Mouse (Mus musculus) lung, adult 2 months (tissue): ENCODE data around the gene Slc2a12. TPM values are rescaled to one million over a fixed set of nuclear protein-coding genes. Genes with fewer than 3 reads are reported as not detected.

Experiments used
- DNase-seq: peaks from one replicate; pipeline ENCODE4 v3.0.0; 2022
- H3K4me1 ChIP-seq: fragments of 200-500 bp; 2 replicates; pipeline ENCODE4 v1.6.1; 2011; ENCODE audit warnings: low read length; ENCODE audit not compliant: control insufficient read depth, insufficient read depth
- H3K4me3 ChIP-seq: fragments of 200-500 bp; replicated peaks from 2 replicates; pipeline ENCODE3; 2011; ENCODE audit warnings: low read depth, mild to moderate bottlenecking, control low read depth, low read length; ENCODE audit errors: extremely low read depth
- CTCF ChIP-seq: fragments of 200-500 bp; IDR thresholded peaks from 2 replicates; pipeline ENCODE4 v1.5.1; 2011; ENCODE audit warnings: mild to moderate bottlenecking, low read length, control low read depth; ENCODE audit not compliant: insufficient read depth
- POLR2A ChIP-seq: fragments of 200-500 bp; IDR thresholded peaks from 2 replicates; pipeline ENCODE4 v1.6.1; 2011; ENCODE audit warnings: low read depth, mild to moderate bottlenecking, control low read depth, low read length, borderline replicate concordance; ENCODE audit errors: extremely low read depth
- WGBS: fragments of 180-500 bp; shearing (Covaris S2); methylation state at CpG from one replicate; pipeline ENCODE4 v1.1.7; 2018; 5-methylcytosine and 5-hydroxymethylcytosine counted together
- polyA plus RNA-seq: library from polyadenylated mRNA; depleted of rRNA; stranded (reverse); fragments of >200 nt; gene quantifications from 2 replicates; pipeline ENCODE4 v1.2.3, GENCODE M21; 2012

The Slc2a12 gene
- polyA plus RNA-seq, 1 experiment = 5.5 TPM

GRCm38 (mm10) chr10:22698158-22698953, 53.5 kb downstream of the Slc2a12 start:
- peak; percentile 34 for DNase-seq
- 69% methylated on average over 9 of the region's 9 CpGs for WGBS
- TF ChIP-seq CTCF (no peak), POLR2A (no peak)
- Histone ChIP-seq H3K4me1 (peaks cover 4% of the 10 kb centered on the region), H3K4me3 (no peak overlapping the region)

GRCm38 (mm10) chr10:22699487-22700335, 54.9 kb downstream of the Slc2a12 start:
- 67% methylated on average over 19 of the region's 19 CpGs for WGBS
- Histone ChIP-seq H3K4me1 (peaks cover 4% of the 10 kb centered on the region), H3K4me3 (no peak overlapping the region)
- DNase-seq = no peak
- no peak for TF ChIP-seq POLR2A
- no peak for TF ChIP-seq CTCF

- H3K4me1 ChIP-seq = peaks cover 4% of the 10 kb centered on the region
- no peak for DNase-seq
- WGBS = 46% methylated on average over 9 of the region's 9 CpGs
- TF ChIP-seq POLR2A (no peak), CTCF (no peak)
- H3K4me3 ChIP-seq = no peak overlapping the region
These were observed 56.0 kb downstream of the Slc2a12 start for GRCm38 (mm10) chr10:22700773-22701172.

DNA sequence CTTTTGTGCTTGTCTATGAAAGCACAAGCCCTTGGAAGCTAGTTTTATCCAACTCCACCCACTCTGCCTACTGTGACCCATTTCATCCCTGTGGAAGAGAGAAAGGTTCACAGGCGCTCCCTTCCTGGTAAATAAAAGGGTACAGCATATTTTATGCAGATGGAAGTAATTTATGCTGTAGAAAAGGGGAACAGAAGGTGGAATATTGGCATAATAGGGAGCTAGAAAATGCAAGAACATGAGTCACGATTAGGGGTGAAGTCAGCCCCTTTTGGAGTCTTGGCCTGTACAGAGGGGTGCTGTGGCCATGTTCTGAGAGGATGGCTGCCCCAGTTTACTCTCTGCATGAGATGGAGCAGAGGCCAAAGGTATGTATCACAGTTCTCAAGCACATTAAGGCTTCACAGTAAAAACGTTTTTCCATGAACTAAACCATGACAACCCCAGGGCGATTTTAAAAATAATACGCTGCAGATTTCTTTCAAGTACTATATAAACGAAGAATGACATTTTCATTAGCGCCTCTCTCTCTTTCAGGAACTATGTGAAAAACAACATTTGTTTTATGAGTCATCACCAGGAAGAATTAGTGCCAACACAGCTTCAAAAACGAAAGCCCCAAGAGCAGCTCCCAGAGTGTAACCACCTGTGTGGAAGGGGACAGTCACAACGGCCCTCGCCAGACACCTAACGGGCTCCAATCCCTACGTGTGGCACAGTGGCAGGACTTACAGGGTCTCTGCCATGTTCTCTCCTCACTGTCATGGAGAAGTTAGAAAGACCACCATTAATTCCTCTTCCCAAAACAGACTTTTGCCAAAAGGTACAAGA, 56.9 kb downstream of the Slc2a12 start:
- TF ChIP-seq CTCF (no peak), POLR2A (no peak)
- Histone ChIP-seq H3K4me3 (no peak overlapping the region), H3K4me1 (peaks cover 4% of the 10 kb centered on the region)
- WGBS = 46% methylated on average over 12 of the region's 12 CpGs
- DNase-seq = no peak

- H3K4me1 ChIP-seq = peaks cover 4% of the 10 kb centered on the region; the same call in 1 of the 2 replicates
- no peak for DNase-seq
- WGBS = 91% methylated on average over 6 of the region's 6 CpGs
- TF ChIP-seq CTCF (no peak), POLR2A (no peak)
- H3K4me3 ChIP-seq = no peak overlapping the region
These were observed 59.0 kb downstream of the Slc2a12 start for GRCm38 (mm10) chr10:22703844-22704243.

GRCm38 (mm10) chr10:22708190-22708843, 63.5 kb downstream of the Slc2a12 start:
- Histone ChIP-seq H3K4me3 (no peak overlapping the region), H3K4me1 (no peaks in the 10 kb centered on the region)
- TF ChIP-seq POLR2A (no peak), CTCF (no peak)
- no peak for DNase-seq
- WGBS = 70% methylated on average over 7 of the region's 7 CpGs

DNA sequence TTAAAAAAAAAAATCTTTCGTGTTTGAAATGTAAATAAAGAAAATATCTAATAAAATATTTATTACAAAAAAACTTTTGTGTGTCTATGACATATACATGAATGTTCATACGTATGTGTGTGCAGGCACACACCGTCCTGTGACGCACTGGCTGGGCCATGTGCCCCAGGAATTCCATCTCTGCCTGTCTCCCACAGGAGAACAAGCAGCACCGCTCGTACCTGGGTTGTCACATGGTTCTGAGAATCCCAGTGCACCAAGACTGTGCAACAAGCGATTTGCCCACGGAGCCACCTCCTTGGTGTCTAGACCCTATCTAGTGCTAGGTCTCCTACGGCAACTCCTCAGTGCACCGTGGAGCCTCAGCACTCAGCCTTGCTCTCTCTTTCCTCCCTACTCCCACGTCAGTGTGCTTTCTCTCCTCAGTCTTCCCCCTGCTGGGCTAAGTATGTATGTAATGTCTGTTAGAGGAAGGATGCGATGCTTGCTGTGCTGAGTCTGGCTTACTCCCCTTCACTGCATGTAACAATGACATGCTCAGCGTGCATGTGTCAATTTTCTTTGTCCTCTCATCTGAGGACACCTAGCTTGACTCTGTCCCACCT, 65.5 kb downstream of the Slc2a12 start:
- DNase-seq = no peak
- Histone ChIP-seq H3K4me1 (no peaks in the 10 kb centered on the region), H3K4me3 (no peak overlapping the region)
- TF ChIP-seq CTCF (no peak), POLR2A (no peak)
- 88% methylated on average over 13 of the region's 13 CpGs for WGBS

GRCm38 (mm10) chr10:22712955-22713354, 68.1 kb downstream of the Slc2a12 start:
- Histone ChIP-seq H3K4me1 (0 out of 2 replicates have a peak, but pooled peaks cover 2% of the 10 kb centered on the region), H3K4me3 (no peak overlapping the region)
- WGBS = 44% methylated on average over 2 of the region's 2 CpGs
- TF ChIP-seq POLR2A (no peak), CTCF (no peak)
- no peak for DNase-seq
